Mouse (Mus musculus) limb, embryonic 13.5 days (tissue): Measurements from ENCODE around the gene Acss1. TPM values are rescaled to one million over a fixed set of nuclear protein-coding genes. Genes with fewer than 3 reads are reported as not detected.

Experiments
- ATAC-seq: fragments of 200-750 bp; cut with Nextera tagmentation; 2 replicates; pipeline ENCODE4 v1.8.0; 2017; ENCODE audit warnings: low read depth, moderate number of reproducible peaks, moderate TSS enrichment; ENCODE audit not compliant: low FRiP score
- H3K27ac ChIP-seq: fragments of 300-500 bp; sonication (generic); 2 replicates; pipeline ENCODE4 v1.5.1; 2015; ENCODE audit warnings: inconsistent platforms, mild to moderate bottlenecking, moderate library complexity
- H3K27me3 ChIP-seq: fragments of 300-500 bp; sonication (generic); 2 replicates; pipeline ENCODE4 v1.6.1; 2015; ENCODE audit warnings: mild to moderate bottlenecking, inconsistent platforms
- H3K36me3 ChIP-seq: fragments of 300-500 bp; sonication (generic); 2 replicates; pipeline ENCODE4 v1.6.1; 2015; ENCODE audit warnings: inconsistent platforms, mild to moderate bottlenecking, moderate library complexity
- H3K4me1 ChIP-seq: fragments of 300-500 bp; sonication (generic); 2 replicates; pipeline ENCODE4 v1.6.1; 2015; ENCODE audit warnings: inconsistent platforms
- H3K4me2 ChIP-seq: fragments of 300-500 bp; sonication (generic); replicated peaks from 2 replicates; pipeline ENCODE4 v1.6.1; 2015; ENCODE audit warnings: inconsistent platforms, mild to moderate bottlenecking, moderate library complexity
- H3K4me3 ChIP-seq: fragments of 300-500 bp; sonication (generic); 2 replicates; pipeline ENCODE4 v1.5.1; 2015; ENCODE audit warnings: moderate library complexity, mild to moderate bottlenecking, inconsistent platforms
- H3K9ac ChIP-seq: fragments of 300-500 bp; sonication (generic); 2 replicates; pipeline ENCODE4 v1.6.1; 2015; ENCODE audit warnings: mild to moderate bottlenecking, inconsistent platforms
- H3K9me3 ChIP-seq: fragments of 300-500 bp; sonication (generic); 2 replicates; pipeline ENCODE4 v1.6.1; 2016; ENCODE audit warnings: inconsistent platforms
- WGBS: fragments of 180-500 bp; shearing (Covaris S2); methylation state at CpG from one replicate; pipeline ENCODE4 v1.1.7; 2015; 5-methylcytosine and 5-hydroxymethylcytosine counted together
- polyA plus RNA-seq: library from polyadenylated mRNA; unstranded; fragments of >200 nt; fragmentation: Nextera tagmentation; extraction: Ambion mirVana; gene quantifications from 2 replicates; pipeline ENCODE4 v1.2.1, GENCODE M21; 2015

Gene Acss1
- polyA plus RNA-seq, 1 experiment from 2014 or later = 4.5 TPM

DNA sequence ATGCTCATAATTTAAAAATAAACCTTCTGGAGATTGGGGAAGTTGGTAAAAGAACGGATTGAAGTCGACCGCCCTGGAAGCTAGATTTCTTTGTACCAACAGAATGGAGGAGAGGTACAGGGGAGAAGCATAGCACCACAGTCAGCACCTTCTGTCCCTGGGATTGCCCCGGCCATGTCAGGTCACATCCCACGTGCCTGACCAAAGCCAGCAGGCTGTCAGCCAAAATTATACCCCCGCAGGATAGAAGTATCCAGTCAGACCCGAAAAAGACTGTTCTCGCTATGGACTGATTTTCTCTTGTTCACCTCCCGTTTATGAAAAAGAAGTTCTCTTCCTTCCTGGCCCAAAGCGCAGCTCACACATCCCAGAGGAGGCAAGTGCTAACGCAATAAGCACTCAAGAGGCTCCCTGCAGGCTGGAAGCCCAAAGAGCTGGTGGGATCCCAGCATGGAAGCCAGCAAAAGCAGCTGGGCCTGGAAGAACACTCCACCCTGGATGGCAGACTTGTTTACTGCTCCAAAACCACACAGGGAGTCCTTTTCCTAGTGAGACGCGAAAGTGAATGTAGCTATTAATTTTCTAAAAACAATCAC lies 19.9 kb downstream of the Acss1 start:
- Histone ChIP-seq H3K27me3 (no peaks in the 10 kb centered on the region), H3K9ac (no peak overlapping the region), H3K4me1 (no peaks in the 10 kb centered on the region), H3K36me3 (no peaks in the 10 kb centered on the region), H3K4me2 (no peak overlapping the region), H3K27ac (no peak overlapping the region), H3K4me3 (no peak overlapping the region), H3K9me3 (no peaks in the 10 kb centered on the region)
- no peak for ATAC-seq
- WGBS = 52% methylated on average over 13 of the region's 13 CpGs

GRCm38 (mm10) chr2:150647681-150648299 lies 20.5 kb downstream of the Acss1 start:
- 81% methylated on average over 14 of the region's 14 CpGs for WGBS
- Histone ChIP-seq H3K4me2 (no peak overlapping the region), H3K27ac (no peak overlapping the region)

GRCm38 (mm10) chr2:150646411-150647121 lies 21.7 kb downstream of the Acss1 start:
- Histone ChIP-seq H3K4me3 (no peak overlapping the region), H3K9ac (no peak overlapping the region), H3K36me3 (no peaks in the 10 kb centered on the region), H3K27ac (no peak overlapping the region), H3K4me2 (no peak overlapping the region), H3K4me1 (no peaks in the 10 kb centered on the region), H3K9me3 (no peaks in the 10 kb centered on the region), H3K27me3 (no peaks in the 10 kb centered on the region)
- no peak for ATAC-seq
- WGBS = 78% methylated on average over 8 of the region's 8 CpGs

More at GRCm38 (mm10) chr2:150647681-150648299, 20.5 kb downstream of the Acss1 start:
- Histone ChIP-seq H3K4me1 (no peaks in the 10 kb centered on the region), H3K9ac (no peak overlapping the region), H3K9me3 (no peaks in the 10 kb centered on the region), H3K36me3 (no peaks in the 10 kb centered on the region), H3K4me3 (no peak overlapping the region), H3K27me3 (no peaks in the 10 kb centered on the region)
- ATAC-seq = no peak

- Histone ChIP-seq H3K9ac (no peak overlapping the region), H3K9me3 (no peaks in the 10 kb centered on the region), H3K4me1 (no peaks in the 10 kb centered on the region), H3K36me3 (no peaks in the 10 kb centered on the region), H3K27me3 (no peaks in the 10 kb centered on the region), H3K4me2 (no peak overlapping the region), H3K4me3 (no peak overlapping the region), H3K27ac (no peak overlapping the region)
- ATAC-seq = no peak
- 83% methylated on average over 4 of the region's 4 CpGs for WGBS
These were observed 23.1 kb downstream of the Acss1 start for GRCm38 (mm10) chr2:150645225-150645624.

DNA sequence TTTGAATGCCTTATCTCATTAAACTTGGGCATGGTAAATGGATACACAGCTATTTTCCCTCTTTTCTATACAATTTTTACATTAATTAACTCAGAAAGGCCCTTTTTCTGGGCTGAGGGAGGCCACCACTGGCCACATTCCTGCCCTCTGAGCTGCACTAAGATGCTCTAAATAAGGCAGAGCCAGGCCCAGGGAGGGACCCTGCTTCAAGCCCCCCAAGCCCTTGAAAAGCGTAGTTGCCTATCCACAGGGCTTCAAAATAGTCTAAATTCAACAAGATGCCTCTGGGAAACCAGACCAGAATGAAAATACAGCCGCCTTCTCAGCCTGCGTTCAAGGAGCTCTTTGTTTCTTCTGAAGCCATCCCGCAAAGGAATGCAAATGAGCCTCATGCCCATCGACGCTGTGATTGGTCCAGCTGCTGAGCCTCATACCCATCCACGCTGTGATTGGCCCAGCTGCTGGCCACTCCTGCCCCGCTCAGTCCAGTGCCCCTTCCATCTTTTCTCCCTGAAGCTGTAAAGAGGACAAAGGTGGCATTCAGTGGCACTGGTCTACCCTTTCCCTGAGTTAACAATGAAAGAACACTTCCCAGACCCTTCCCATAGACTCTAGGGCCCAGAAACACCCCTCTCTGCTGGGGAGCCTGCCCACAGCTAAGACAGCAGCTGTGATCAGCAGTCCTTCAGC lies 24.4 kb downstream of the Acss1 start:
- no peaks in the 10 kb centered on the region for H3K36me3 ChIP-seq
- no peaks in the 10 kb centered on the region for H3K9me3 ChIP-seq
- no peak overlapping the region for H3K9ac ChIP-seq
- H3K4me3 ChIP-seq = no peak overlapping the region
- 0 out of 2 replicates have a peak, but pooled peaks have one; percentile 36 for ATAC-seq
- H3K27me3 ChIP-seq = no peaks in the 10 kb centered on the region
- no peak overlapping the region for H3K4me2 ChIP-seq
- WGBS = 70% methylated on average over 8 of the region's 8 CpGs
- no peaks in the 10 kb centered on the region for H3K4me1 ChIP-seq
- no peak overlapping the region for H3K27ac ChIP-seq

DNA sequence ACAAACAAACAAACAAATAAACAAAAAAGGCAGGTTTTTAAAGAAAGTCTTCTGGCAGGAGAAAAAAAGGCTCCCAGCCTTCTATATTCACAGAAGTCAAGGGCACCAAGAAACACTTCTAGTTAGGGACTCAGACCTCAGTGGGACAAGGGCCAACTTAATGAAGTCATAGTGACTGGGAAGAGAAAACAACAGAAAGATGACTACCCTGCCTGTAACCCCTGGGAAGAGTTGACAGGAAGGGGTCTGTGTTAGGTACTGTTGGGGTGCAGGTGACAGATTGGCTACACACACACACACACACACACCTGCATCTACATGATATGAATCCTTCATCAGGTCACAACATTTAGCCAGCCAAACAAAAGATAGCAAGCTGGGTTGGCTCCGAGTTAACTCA lies 25.1 kb downstream of the Acss1 start:
- H3K27me3 ChIP-seq = no peaks in the 10 kb centered on the region
- no peak overlapping the region for H3K9ac ChIP-seq
- H3K4me1 ChIP-seq = no peaks in the 10 kb centered on the region
- H3K4me3 ChIP-seq = no peak overlapping the region
- H3K9me3 ChIP-seq = no peaks in the 10 kb centered on the region
- H3K27ac ChIP-seq = no peak overlapping the region
- H3K36me3 ChIP-seq = no peaks in the 10 kb centered on the region
- 87% methylated on average over 1 of the region's 1 CpGs for WGBS
- no peak overlapping the region for H3K4me2 ChIP-seq
- ATAC-seq = no peak

DNA sequence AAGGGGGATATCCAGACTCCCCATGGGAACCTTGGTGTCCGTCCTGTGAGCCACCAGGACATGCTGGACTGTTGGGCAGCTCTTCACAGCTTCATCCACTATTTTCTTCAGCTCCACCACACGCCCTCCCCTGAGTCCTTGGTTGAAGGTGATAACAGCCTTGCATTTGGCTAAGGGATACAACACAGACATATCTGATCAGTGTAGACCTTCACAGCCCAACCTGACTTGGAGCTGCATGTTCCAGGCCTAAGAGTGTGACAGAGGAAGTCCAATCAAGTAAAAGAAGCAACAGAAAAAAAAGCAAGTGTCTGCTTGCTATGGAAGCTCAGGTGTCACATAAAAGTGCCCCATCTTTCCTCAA lies 29.9 kb downstream of the Acss1 start:
- WGBS = 46% methylated on average over 2 of the region's 2 CpGs
- H3K9ac ChIP-seq = no peak overlapping the region
- H3K27me3 ChIP-seq = no peaks in the 10 kb centered on the region
- H3K27ac ChIP-seq = no peak overlapping the region
- no peak for ATAC-seq
- H3K4me2 ChIP-seq = no peak overlapping the region
- no peaks in the 10 kb centered on the region for H3K36me3 ChIP-seq
- H3K4me1 ChIP-seq = no peaks in the 10 kb centered on the region
- no peak overlapping the region for H3K4me3 ChIP-seq
- H3K9me3 ChIP-seq = peaks cover 3% of the 10 kb centered on the region; the same call in 1 of the 2 replicates

GRCm38 (mm10) chr2:150637702-150638369 lies 30.5 kb downstream of the Acss1 start:
- Histone ChIP-seq H3K4me3 (no peak overlapping the region), H3K4me2 (no peak overlapping the region), H3K9me3 (peaks cover 3% of the 10 kb centered on the region; the same call in 1 of the 2 replicates), H3K4me1 (no peaks in the 10 kb centered on the region), H3K27ac (no peak overlapping the region), H3K9ac (no peak overlapping the region), H3K27me3 (no peaks in the 10 kb centered on the region), H3K36me3 (no peaks in the 10 kb centered on the region)
- ATAC-seq = no peak
- 61% methylated on average over 6 of the region's 6 CpGs for WGBS

- no peaks in the 10 kb centered on the region for H3K27me3 ChIP-seq
- ATAC-seq = no peak
- H3K4me1 ChIP-seq = no peaks in the 10 kb centered on the region
- 65% methylated on average over 3 of the region's 3 CpGs for WGBS
- no peak overlapping the region for H3K27ac ChIP-seq
- peaks cover 3% of the 10 kb centered on the region; the same call in 1 of the 2 replicates for H3K9me3 ChIP-seq
- no peak overlapping the region for H3K4me3 ChIP-seq
- no peak overlapping the region for H3K9ac ChIP-seq
- H3K4me2 ChIP-seq = no peak overlapping the region
- no peaks in the 10 kb centered on the region for H3K36me3 ChIP-seq
These were observed 32.3 kb downstream of the Acss1 start for GRCm38 (mm10) chr2:150635877-150636446.

DNA sequence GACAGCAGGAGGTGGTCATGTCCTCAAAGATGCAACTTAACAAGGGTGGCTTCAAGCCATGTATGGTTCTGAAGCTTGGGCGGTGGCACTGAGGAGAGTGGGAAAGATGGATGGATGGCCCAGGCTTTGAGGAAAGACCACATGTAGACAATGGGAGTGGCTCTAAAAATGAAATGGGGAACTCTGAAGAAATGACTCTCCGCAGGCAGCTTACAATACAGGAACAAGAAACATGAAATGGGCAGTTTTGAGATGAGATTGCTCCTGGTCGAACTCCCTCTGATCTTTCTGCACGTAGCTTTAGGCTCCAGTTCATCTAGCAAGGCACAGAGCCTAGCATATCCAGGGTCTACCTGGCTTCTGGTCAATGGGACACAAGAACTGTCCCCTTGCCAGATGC lies 39.0 kb downstream of the Acss1 start:
- H3K9ac ChIP-seq = no peak overlapping the region
- H3K27me3 ChIP-seq = no peaks in the 10 kb centered on the region
- 0 out of 2 replicates have a peak, but pooled peaks cover 5% of the 10 kb centered on the region for H3K4me1 ChIP-seq
- no peaks in the 10 kb centered on the region for H3K36me3 ChIP-seq
- WGBS = 88% methylated on average over 4 of the region's 4 CpGs
- no peak for ATAC-seq
- H3K9me3 ChIP-seq = peaks cover 3% of the 10 kb centered on the region; the same call in 1 of the 2 replicates
- no peak overlapping the region for H3K4me3 ChIP-seq
- H3K4me2 ChIP-seq = no peak overlapping the region
- H3K27ac ChIP-seq = no peak overlapping the region

DNA sequence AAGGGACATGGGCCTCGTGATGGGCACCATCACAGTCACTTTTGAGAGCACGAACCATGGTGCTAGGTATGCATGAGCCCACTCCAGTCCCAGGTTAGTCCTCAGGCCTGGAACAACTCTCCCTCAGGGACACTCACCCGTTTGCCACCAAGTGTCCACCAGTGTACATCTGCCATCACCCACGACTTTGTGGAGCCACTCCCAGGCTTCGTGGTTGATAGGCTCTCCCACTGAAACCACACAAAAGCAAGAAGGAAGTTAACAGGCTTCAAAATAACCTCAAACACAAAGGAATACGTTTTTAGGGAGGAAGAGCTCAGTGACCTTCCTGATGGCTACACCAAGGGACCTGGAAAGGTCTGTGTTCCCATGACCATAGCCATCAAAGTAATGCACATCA lies 41.2 kb downstream of the Acss1 start:
- Histone ChIP-seq H3K9ac (no peak overlapping the region), H3K27ac (no peak overlapping the region), H3K4me3 (no peak overlapping the region), H3K4me1 (0 out of 2 replicates have a peak, but pooled peaks cover 5% of the 10 kb centered on the region), H3K27me3 (no peaks in the 10 kb centered on the region), H3K4me2 (no peak overlapping the region), H3K9me3 (no peaks in the 10 kb centered on the region), H3K36me3 (no peaks in the 10 kb centered on the region)
- 69% methylated on average over 6 of the region's 6 CpGs for WGBS
- ATAC-seq = no peak
